Mouse (Mus musculus) kidney, adult 2 months (tissue): ENCODE measurements around the gene Clk2. TPM values are rescaled to one million over a fixed set of nuclear protein-coding genes. Genes with fewer than 3 reads are reported as not detected.

Source experiments
- DNase-seq: peaks from one replicate; pipeline ENCODE4 v3.0.0; 2021
- H3K27ac ChIP-seq: fragments of 200-500 bp; 2 replicates; pipeline ENCODE4 v1.5.1; 2012; ENCODE audit warnings: low read depth, low read length, control low read depth, inconsistent platforms; ENCODE audit not compliant: insufficient read depth
- H3K27me3 ChIP-seq: fragments of 200-500 bp; replicated peaks from 2 replicates; pipeline ENCODE4 v1.6.1; 2012; ENCODE audit warnings: mild to moderate bottlenecking, moderate library complexity, low read length, inconsistent platforms; ENCODE audit not compliant: control insufficient read depth, insufficient read depth
- H3K36me3 ChIP-seq: fragments of 200-500 bp; 2 replicates; pipeline ENCODE4 v1.6.1; 2012; ENCODE audit warnings: mild to moderate bottlenecking, moderate library complexity, low read length, inconsistent platforms; ENCODE audit not compliant: control insufficient read depth, insufficient read depth
- H3K4me1 ChIP-seq: fragments of 200-500 bp; 2 replicates; pipeline ENCODE4 v1.6.1; 2011; ENCODE audit warnings: low read length; ENCODE audit not compliant: control insufficient read depth, insufficient read depth
- H3K4me3 ChIP-seq: fragments of 200-500 bp; 2 replicates; pipeline ENCODE4 v1.5.1; 2011; ENCODE audit warnings: mild to moderate bottlenecking, low read depth, low read length, control low read depth; ENCODE audit not compliant: insufficient read depth
- CTCF ChIP-seq: fragments of 200-500 bp; conservative IDR thresholded peaks from 2 replicates; pipeline ENCODE4 v1.5.1; 2011; ENCODE audit warnings: low read depth, mild to moderate bottlenecking, control low read depth, low read length, moderate library complexity, mixed read lengths; ENCODE audit not compliant: insufficient read depth, insufficient read length
- POLR2A ChIP-seq: fragments of 200-500 bp; IDR thresholded peaks from one replicate; pipeline ENCODE4 v1.6.1; 2011; ENCODE audit warnings: low read depth, low read length, control low read depth
- WGBS: fragments of 180-500 bp; shearing (Covaris S2); methylation state at CpG from one replicate; pipeline ENCODE4 v1.1.7; 2018; 5-methylcytosine and 5-hydroxymethylcytosine counted together
- polyA plus RNA-seq: library from polyadenylated mRNA; depleted of rRNA; stranded (reverse); fragments of >200 nt; gene quantifications from 2 replicates; pipeline ENCODE4 v1.2.3, GENCODE M21; 2012; rRNA removed

The Clk2 gene
- polyA plus RNA-seq = 37.8 and 40.2 TPM in 2 replicates

GRCm38 (mm10) chr3:89164506-89165267 is at the start of gene Clk2:
Gene Clk2, plus strand, starts transcription at chr3:89164795.
- Histone ChIP-seq H3K27ac (peak within 1 kb of the TSS; percentile 74), H3K4me1 (peaks cover 8% of the 10 kb centered on the region; the same call in 1 of the 2 replicates), H3K4me3 (peak within 1 kb of the TSS; percentile 79), H3K36me3 (peaks cover 12% of the 10 kb centered on the region), H3K27me3 (no peaks in the 10 kb centered on the region)
- 2% methylated on average over 79 of the region's 79 CpGs for WGBS
- peak; percentile 97 for DNase-seq
- TF ChIP-seq CTCF (no peak), POLR2A (peak; percentile 29)

- no peaks in the 10 kb centered on the region for H3K27me3 ChIP-seq
- peak; percentile 46 for TF ChIP-seq CTCF
- no peak for TF ChIP-seq POLR2A
- 4% methylated on average over 2 of the region's 2 CpGs for WGBS
- no peaks in the 10 kb centered on the region for H3K4me1 ChIP-seq
- H3K36me3 ChIP-seq = no peaks in the 10 kb centered on the region
- peak; percentile 67 for DNase-seq
- no peak overlapping the region for H3K4me3 ChIP-seq
- no peak overlapping the region for H3K27ac ChIP-seq
Measured at GRCm38 (mm10) chr3:89115522-89115921, 49.1 kb upstream of the Clk2 start.

- Histone ChIP-seq H3K4me3 (no peak overlapping the region), H3K27me3 (no peaks in the 10 kb centered on the region), H3K27ac (no peak overlapping the region), H3K4me1 (0 out of 2 replicates have a peak, but pooled peaks cover 3% of the 10 kb centered on the region), H3K36me3 (no peaks in the 10 kb centered on the region)
- no peak for TF ChIP-seq POLR2A
- TF ChIP-seq CTCF = no peak
- peak; percentile 36 for DNase-seq
- 59% methylated on average over 2 of the region's 2 CpGs for WGBS
Measured at GRCm38 (mm10) chr3:89123313-89123712, 41.3 kb upstream of the Clk2 start.

- Histone ChIP-seq H3K36me3 (no peaks in the 10 kb centered on the region), H3K27ac (no peak overlapping the region), H3K4me1 (0 out of 2 replicates have a peak, but pooled peaks cover 3% of the 10 kb centered on the region), H3K4me3 (no peak overlapping the region), H3K27me3 (no peaks in the 10 kb centered on the region)
- DNase-seq = peak; percentile 58
- TF ChIP-seq CTCF = no peak
- TF ChIP-seq POLR2A = no peak
- 53% methylated on average over 3 of the region's 3 CpGs for WGBS
Measured at GRCm38 (mm10) chr3:89124241-89124640, 40.4 kb upstream of the Clk2 start.

- 93% methylated on average over 3 of the region's 3 CpGs for WGBS
- Histone ChIP-seq H3K4me3 (no peak overlapping the region), H3K27ac (no peak overlapping the region), H3K4me1 (0 out of 2 replicates have a peak, but pooled peaks cover 3% of the 10 kb centered on the region), H3K36me3 (no peaks in the 10 kb centered on the region), H3K27me3 (no peaks in the 10 kb centered on the region)
- no peak for DNase-seq
- TF ChIP-seq POLR2A = no peak
- TF ChIP-seq CTCF = no peak
Measured at GRCm38 (mm10) chr3:89125981-89126380, 38.6 kb upstream of the Clk2 start.

- no peak for DNase-seq
- no peaks in the 10 kb centered on the region for H3K36me3 ChIP-seq
- WGBS = 77% methylated on average over 3 of the region's 3 CpGs
Measured at GRCm38 (mm10) chr3:89129908-89130307, 34.7 kb upstream of the Clk2 start.

GRCm38 (mm10) chr3:89131816-89132215 is 32.8 kb upstream of the Clk2 start:
- no peak for DNase-seq
- WGBS = 52% methylated on average over 4 of the region's 4 CpGs
- no peak overlapping the region for H3K27ac ChIP-seq
- no peaks in the 10 kb centered on the region for H3K27me3 ChIP-seq
- peaks cover 3% of the 10 kb centered on the region; the same call in 1 of the 2 replicates for H3K4me1 ChIP-seq
- H3K36me3 ChIP-seq = no peaks in the 10 kb centered on the region
- H3K4me3 ChIP-seq = no peak overlapping the region
- TF ChIP-seq CTCF (no peak), POLR2A (no peak)

More at GRCm38 (mm10) chr3:89129908-89130307, 34.7 kb upstream of the Clk2 start:
- Histone ChIP-seq H3K4me3 (no peak overlapping the region), H3K27me3 (no peaks in the 10 kb centered on the region), H3K27ac (no peak overlapping the region), H3K4me1 (0 out of 2 replicates have a peak, but pooled peaks cover 3% of the 10 kb centered on the region)
- TF ChIP-seq POLR2A (no peak), CTCF (no peak)
